Mouse (Mus musculus) heart, embryonic 16.5 days (tissue): ENCODE data around the gene Rptor. TPM values are rescaled to one million over a fixed set of nuclear protein-coding genes. Genes with fewer than 3 reads are reported as not detected.
A peak's percentile ranks its signal among the peaks of the same experiment; 100 is the strongest.

ENCODE experiments used
- ATAC-seq: fragments of 200-750 bp; cut with Nextera tagmentation; replicated peaks from 2 replicates; pipeline ENCODE4 v1.8.0; 2017; ENCODE audit warnings: moderate number of reproducible peaks; ENCODE audit not compliant: insufficient read depth, low FRiP score; ENCODE audit errors: extremely low read depth
- H3K27ac ChIP-seq: fragments of 300-500 bp; sonication (generic); 2 replicates; pipeline ENCODE4 v1.5.1; 2014; ENCODE audit warnings: mild to moderate bottlenecking, low read length, control low read depth, moderate library complexity
- H3K27me3 ChIP-seq: fragments of 300-500 bp; sonication (generic); 2 replicates; pipeline ENCODE4 v1.6.1; 2014; ENCODE audit warnings: low read length, mixed read lengths; ENCODE audit not compliant: control insufficient read depth, insufficient read depth
- H3K36me3 ChIP-seq: fragments of 300-500 bp; sonication (generic); 2 replicates; pipeline ENCODE4 v1.6.1; 2014; ENCODE audit not compliant: control insufficient read depth, insufficient read depth
- H3K4me1 ChIP-seq: fragments of 300-500 bp; sonication (generic); 2 replicates; pipeline ENCODE4 v1.6.1; 2014; ENCODE audit warnings: low read length, mixed read lengths; ENCODE audit not compliant: control insufficient read depth, insufficient read depth
- H3K4me2 ChIP-seq: fragments of 300-500 bp; sonication (generic); 2 replicates; pipeline ENCODE4 v1.6.1; 2014; ENCODE audit warnings: low read depth, mild to moderate bottlenecking, control low read depth, low read length
- H3K4me3 ChIP-seq: fragments of 300-500 bp; sonication (generic); 2 replicates; pipeline ENCODE4 v1.5.1; 2014; ENCODE audit warnings: mild to moderate bottlenecking, control low read depth, low read length
- H3K9ac ChIP-seq: fragments of 300-500 bp; sonication (generic); 2 replicates; pipeline ENCODE4 v1.6.1; 2014; ENCODE audit warnings: low read length, control low read depth
- H3K9me3 ChIP-seq: fragments of 300-500 bp; sonication (generic); replicated peaks from 2 replicates; pipeline ENCODE4 v1.6.1; 2016; ENCODE audit warnings: low read length; ENCODE audit not compliant: control insufficient read depth
- WGBS: fragments of 180-500 bp; shearing (Covaris S2); extraction: QIAGEN DNeasy Blood & Tissue Kit; methylation state at CpG from one replicate; pipeline ENCODE4 v1.1.7; 2014; 5-methylcytosine and 5-hydroxymethylcytosine counted together
- polyA plus RNA-seq: library from polyadenylated mRNA; unstranded; fragments of >200 nt; fragmentation: Nextera tagmentation; extraction: Ambion mirVana; gene quantifications from 2 replicates; pipeline ENCODE4 v1.2.1, GENCODE M21; 2015

The Rptor gene
- polyA plus RNA-seq, 1 experiment from 2014 or later, result 7.0 TPM

- WGBS, result 86% methylated on average over 2 of the region's 2 CpGs
- Histone ChIP-seq H3K4me2 (no peak overlapping the region), H3K36me3 (peaks cover 3% of the 10 kb centered on the region), H3K4me3 (no peak overlapping the region), H3K9me3 (0 out of 2 replicates have a peak, but pooled peaks cover 3% of the 10 kb centered on the region), H3K27ac (no peak overlapping the region), H3K9ac (no peak overlapping the region), H3K27me3 (no peaks in the 10 kb centered on the region), H3K4me1 (peaks cover 16% of the 10 kb centered on the region)
- no peak for ATAC-seq
Observed at GRCm38 (mm10) chr11:119781165-119781564, 178.5 kb downstream of the Rptor start.

- WGBS, result 87% methylated on average over 4 of the region's 4 CpGs
- Histone ChIP-seq H3K4me3 (no peak overlapping the region), H3K9me3 (no peaks in the 10 kb centered on the region), H3K9ac (no peak overlapping the region), H3K27ac (no peak overlapping the region), H3K36me3 (no peaks in the 10 kb centered on the region; the same call in none of the 2 replicates), H3K4me1 (peaks cover 16% of the 10 kb centered on the region), H3K4me2 (no peak overlapping the region), H3K27me3 (no peaks in the 10 kb centered on the region)
- no peak for ATAC-seq
Observed at GRCm38 (mm10) chr11:119781726-119782125, 179.0 kb downstream of the Rptor start.

GRCm38 (mm10) chr11:119783653-119784052 lies 180.9 kb downstream of the Rptor start:
- H3K4me1 ChIP-seq, result peaks cover 16% of the 10 kb centered on the region
- no peaks in the 10 kb centered on the region for H3K27me3 ChIP-seq
- no peak overlapping the region for H3K27ac ChIP-seq
- no peak overlapping the region for H3K4me3 ChIP-seq
- no peak for ATAC-seq
- WGBS, result 66% methylated on average over 4 of the region's 4 CpGs
- H3K9ac ChIP-seq, result no peak overlapping the region
- H3K9me3 ChIP-seq, result no peaks in the 10 kb centered on the region
- H3K4me2 ChIP-seq, result no peak overlapping the region
- H3K36me3 ChIP-seq, result no peaks in the 10 kb centered on the region; the same call in none of the 2 replicates

GRCm38 (mm10) chr11:119784672-119785341 lies 182.1 kb downstream of the Rptor start:
- peaks cover 16% of the 10 kb centered on the region for H3K4me1 ChIP-seq
- H3K9me3 ChIP-seq, result no peaks in the 10 kb centered on the region
- peak overlapping the region; percentile 54 for H3K27ac ChIP-seq
- H3K4me2 ChIP-seq, result no peak overlapping the region
- no peaks in the 10 kb centered on the region; the same call in none of the 2 replicates for H3K36me3 ChIP-seq
- no peak overlapping the region for H3K9ac ChIP-seq
- 71% methylated on average over 12 of the region's 12 CpGs for WGBS
- peak; percentile 60 for ATAC-seq
- no peaks in the 10 kb centered on the region for H3K27me3 ChIP-seq
- H3K4me3 ChIP-seq, result no peak overlapping the region

GRCm38 (mm10) chr11:119785661-119786384 lies 183.1 kb downstream of the Rptor start:
- Histone ChIP-seq H3K9ac (no peak overlapping the region), H3K4me3 (no peak overlapping the region), H3K36me3 (no peaks in the 10 kb centered on the region; the same call in none of the 2 replicates), H3K4me1 (peaks cover 16% of the 10 kb centered on the region), H3K27ac (peak overlapping the region; percentile 54), H3K4me2 (no peak overlapping the region), H3K9me3 (no peaks in the 10 kb centered on the region), H3K27me3 (no peaks in the 10 kb centered on the region)
- ATAC-seq, result no peak
- whole genome bisulfite sequencing, result 74% methylated on average over 7 of the region's 7 CpGs

- no peak overlapping the region for H3K4me2 ChIP-seq
- H3K9me3 ChIP-seq, result no peaks in the 10 kb centered on the region
- H3K36me3 ChIP-seq, result no peaks in the 10 kb centered on the region; the same call in none of the 2 replicates
- no peak overlapping the region for H3K9ac ChIP-seq
- no peak for ATAC-seq
- no peaks in the 10 kb centered on the region for H3K27me3 ChIP-seq
- H3K27ac ChIP-seq, result no peak overlapping the region
- H3K4me1 ChIP-seq, result peaks cover 16% of the 10 kb centered on the region
- no peak overlapping the region for H3K4me3 ChIP-seq
- 82% methylated on average over 8 of the region's 8 CpGs for WGBS
Observed at GRCm38 (mm10) chr11:119786385-119786880, 183.7 kb downstream of the Rptor start.

- no peak overlapping the region for H3K9ac ChIP-seq
- no peak overlapping the region for H3K4me3 ChIP-seq
- no peak overlapping the region for H3K4me2 ChIP-seq
- WGBS, result 89% methylated on average over 7 of the region's 7 CpGs
- H3K9me3 ChIP-seq, result no peaks in the 10 kb centered on the region
- peaks cover 16% of the 10 kb centered on the region for H3K4me1 ChIP-seq
- no peaks in the 10 kb centered on the region; the same call in 1 of the 2 replicates for H3K36me3 ChIP-seq
- H3K27ac ChIP-seq, result no peak overlapping the region
- H3K27me3 ChIP-seq, result no peaks in the 10 kb centered on the region
- ATAC-seq, result no peak
Observed at GRCm38 (mm10) chr11:119788488-119788887, 185.8 kb downstream of the Rptor start.

GRCm38 (mm10) chr11:119788919-119789713 lies 186.4 kb downstream of the Rptor start:
- H3K27me3 ChIP-seq, result no peaks in the 10 kb centered on the region
- H3K4me3 ChIP-seq, result no peak overlapping the region
- no peak overlapping the region for H3K27ac ChIP-seq
- no peaks in the 10 kb centered on the region; the same call in 1 of the 2 replicates for H3K36me3 ChIP-seq
- H3K4me2 ChIP-seq, result no peak overlapping the region
- H3K9ac ChIP-seq, result no peak overlapping the region
- no peaks in the 10 kb centered on the region for H3K9me3 ChIP-seq
- peaks cover 16% of the 10 kb centered on the region for H3K4me1 ChIP-seq
- ATAC-seq, result no peak
- 62% methylated on average over 3 of the region's 3 CpGs for WGBS
